Mouse (Mus musculus) liver, postnatal 0 days (tissue): ENCODE data around the gene Naa15.

Source experiments
- CTCF ChIP-seq: sonication (generic); IDR thresholded peaks from 2 replicates; pipeline ENCODE4 v1.5.1; 2016; ENCODE audit warnings: antibody characterized with exemption, low read depth
- EP300 ChIP-seq: IDR thresholded peaks from 2 replicates; pipeline ENCODE4 v1.6.1; 2016; ENCODE audit warnings: antibody characterized with exemption, low read depth, mild to moderate bottlenecking

DNA sequence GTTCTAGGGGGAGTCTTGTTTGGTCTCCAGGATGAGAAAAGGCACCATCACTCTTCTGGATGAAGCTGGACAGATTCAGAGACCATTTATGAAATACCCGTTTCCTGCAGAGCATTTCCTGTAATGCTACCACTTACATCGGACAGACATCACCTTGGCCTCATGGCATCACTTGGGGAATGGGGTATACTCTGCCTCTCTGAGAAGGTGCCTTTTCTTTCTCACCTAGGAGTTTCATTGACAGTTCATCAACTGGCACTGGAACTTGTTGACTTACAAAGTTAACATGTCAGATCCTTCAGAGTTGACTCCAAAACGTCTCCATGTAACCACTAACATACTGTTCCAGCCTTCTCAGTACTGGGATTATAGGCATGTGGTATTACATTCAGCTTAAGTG, 67.8 kb downstream of the Naa15 start:
- TF ChIP-seq CTCF = no peak
- TF ChIP-seq EP300 = no peak
